Mouse (Mus musculus) limb, embryonic 12.5 days (tissue): ENCODE results near the gene Acp7. TPM values are rescaled to one million over a fixed set of nuclear protein-coding genes. Genes with fewer than 3 reads are reported as not detected.
A peak's percentile ranks its signal among the peaks of the same experiment; 100 is the strongest.

Source experiments
- ATAC-seq: fragments of 200-750 bp; cut with Nextera tagmentation; 2 replicates; pipeline ENCODE4 v1.8.0; 2017; ENCODE audit warnings: low read depth, moderate TSS enrichment; ENCODE audit not compliant: insufficient number of reproducible peaks, insufficient read depth, low FRiP score, low TSS enrichment
- H3K27ac ChIP-seq: fragments of 300-500 bp; sonication (generic); 2 replicates; pipeline ENCODE4 v1.5.1; 2016; ENCODE audit warnings: mild to moderate bottlenecking, moderate library complexity
- H3K27me3 ChIP-seq: fragments of 300-500 bp; sonication (generic); 2 replicates; pipeline ENCODE4 v1.6.1; 2016; ENCODE audit warnings: mild to moderate bottlenecking, moderate library complexity
- H3K36me3 ChIP-seq: fragments of 300-500 bp; sonication (generic); 2 replicates; pipeline ENCODE4 v1.6.1; 2016; ENCODE audit warnings: mild to moderate bottlenecking, moderate library complexity
- H3K4me1 ChIP-seq: fragments of 300-500 bp; sonication (generic); replicated peaks from 2 replicates; pipeline ENCODE4 v1.6.1; 2016
- H3K4me2 ChIP-seq: fragments of 300-500 bp; sonication (generic); 2 replicates; pipeline ENCODE4 v1.6.1; 2016; ENCODE audit warnings: mild to moderate bottlenecking, moderate library complexity
- H3K4me3 ChIP-seq: fragments of 300-500 bp; sonication (generic); replicated peaks from 2 replicates; pipeline ENCODE4 v1.5.1; 2016; ENCODE audit warnings: mild to moderate bottlenecking
- H3K9ac ChIP-seq: fragments of 300-500 bp; sonication (generic); replicated peaks from 2 replicates; pipeline ENCODE4 v1.6.1; 2016; ENCODE audit warnings: mild to moderate bottlenecking, moderate library complexity
- H3K9me3 ChIP-seq: fragments of 300-500 bp; sonication (generic); 2 replicates; pipeline ENCODE4 v1.6.1; 2016; ENCODE audit warnings: mild to moderate bottlenecking, moderate library complexity
- WGBS: fragments of 180-500 bp; shearing (Covaris S2); methylation state at CpG from one replicate; pipeline ENCODE4 v1.1.7; 2016; 5-methylcytosine and 5-hydroxymethylcytosine counted together
- polyA plus RNA-seq: library from polyadenylated mRNA; unstranded; fragments of >200 nt; fragmentation: Nextera tagmentation; extraction: Ambion mirVana; gene quantifications from 2 replicates; pipeline ENCODE4 v1.2.1, GENCODE M21; 2016

The Acp7 gene
- polyA plus RNA-seq, 1 experiment from 2014 or later = not detected

GRCm38 (mm10) chr7:28586663-28587411 is 44.3 kb downstream of the Acp7 start:
- ATAC-seq = 0 out of 2 replicates have a peak, but pooled peaks have one; percentile 8
- Histone ChIP-seq H3K36me3 (peaks cover 3% of the 10 kb centered on the region), H3K9me3 (no peaks in the 10 kb centered on the region), H3K4me3 (no peak overlapping the region), H3K4me2 (no peak overlapping the region; the same call in 1 of the 2 replicates), H3K9ac (no peak overlapping the region; the same call in 1 of the 2 replicates), H3K27ac (peak overlapping the region; percentile 73), H3K27me3 (no peaks in the 10 kb centered on the region), H3K4me1 (peaks cover 62% of the 10 kb centered on the region)
- 55% methylated on average over 6 of the region's 6 CpGs for WGBS

- Histone ChIP-seq H3K4me2 (no peak overlapping the region), H3K9ac (no peak overlapping the region), H3K27me3 (no peaks in the 10 kb centered on the region), H3K9me3 (no peaks in the 10 kb centered on the region), H3K4me1 (peaks cover 58% of the 10 kb centered on the region), H3K27ac (no peak overlapping the region), H3K4me3 (no peak overlapping the region), H3K36me3 (no peaks in the 10 kb centered on the region; the same call in 1 of the 2 replicates)
- no peak for ATAC-seq
- WGBS = 78% methylated on average over 6 of the region's 6 CpGs
These were observed 46.1 kb downstream of the Acp7 start for GRCm38 (mm10) chr7:28585001-28585400.

- Histone ChIP-seq H3K36me3 (no peaks in the 10 kb centered on the region; the same call in 1 of the 2 replicates), H3K4me1 (peaks cover 57% of the 10 kb centered on the region), H3K4me2 (no peak overlapping the region), H3K9ac (no peak overlapping the region), H3K27ac (no peak overlapping the region), H3K27me3 (no peaks in the 10 kb centered on the region), H3K4me3 (no peak overlapping the region), H3K9me3 (no peaks in the 10 kb centered on the region)
- 61% methylated on average over 4 of the region's 4 CpGs for WGBS
- ATAC-seq = no peak
These were observed 46.7 kb downstream of the Acp7 start for GRCm38 (mm10) chr7:28584468-28584867.

- Histone ChIP-seq H3K36me3 (peaks cover 5% of the 10 kb centered on the region; the same call in 1 of the 2 replicates), H3K4me1 (peaks cover 57% of the 10 kb centered on the region), H3K27me3 (no peaks in the 10 kb centered on the region), H3K4me2 (no peak overlapping the region), H3K9ac (no peak overlapping the region), H3K27ac (no peak overlapping the region), H3K4me3 (no peak overlapping the region), H3K9me3 (no peaks in the 10 kb centered on the region)
- ATAC-seq = no peak
- WGBS = 71% methylated on average over 8 of the region's 8 CpGs
These were observed 47.4 kb downstream of the Acp7 start for GRCm38 (mm10) chr7:28583570-28584344.

GRCm38 (mm10) chr7:28582841-28583240 is 48.3 kb downstream of the Acp7 start:
- no peak overlapping the region for H3K4me2 ChIP-seq
- H3K27ac ChIP-seq = no peak overlapping the region
- 88% methylated on average over 11 of the region's 11 CpGs for WGBS
- peaks cover 56% of the 10 kb centered on the region for H3K4me1 ChIP-seq
- H3K27me3 ChIP-seq = no peaks in the 10 kb centered on the region
- H3K9ac ChIP-seq = no peak overlapping the region
- ATAC-seq = no peak
- no peak overlapping the region for H3K4me3 ChIP-seq
- H3K9me3 ChIP-seq = no peaks in the 10 kb centered on the region
- H3K36me3 ChIP-seq = peaks cover 6% of the 10 kb centered on the region; the same call in 1 of the 2 replicates

- ATAC-seq = no peak
- WGBS = 79% methylated on average over 4 of the region's 4 CpGs
- Histone ChIP-seq H3K36me3 (peaks cover 6% of the 10 kb centered on the region; the same call in 1 of the 2 replicates), H3K4me2 (no peak overlapping the region), H3K9ac (no peak overlapping the region), H3K4me3 (no peak overlapping the region), H3K27me3 (no peaks in the 10 kb centered on the region), H3K27ac (no peak overlapping the region), H3K4me1 (peaks cover 56% of the 10 kb centered on the region), H3K9me3 (no peaks in the 10 kb centered on the region)
These were observed 49.4 kb downstream of the Acp7 start for GRCm38 (mm10) chr7:28581721-28582120.

- WGBS = 79% methylated on average over 5 of the region's 5 CpGs
- Histone ChIP-seq H3K36me3 (peaks cover 6% of the 10 kb centered on the region; the same call in 1 of the 2 replicates), H3K4me1 (peaks cover 56% of the 10 kb centered on the region), H3K9ac (no peak overlapping the region), H3K4me3 (no peak overlapping the region), H3K27ac (no peak overlapping the region), H3K9me3 (no peaks in the 10 kb centered on the region), H3K27me3 (no peaks in the 10 kb centered on the region), H3K4me2 (no peak overlapping the region)
- ATAC-seq = no peak
These were observed 51.3 kb downstream of the Acp7 start for GRCm38 (mm10) chr7:28579826-28580225.

- H3K4me1 ChIP-seq = peaks cover 46% of the 10 kb centered on the region
- no peak overlapping the region for H3K4me2 ChIP-seq
- ATAC-seq = no peak
These were observed 52.5 kb downstream of the Acp7 start for GRCm38 (mm10) chr7:28578543-28579053.

GRCm38 (mm10) chr7:28577826-28578542 is 53.1 kb downstream of the Acp7 start:
- Histone ChIP-seq H3K27me3 (no peaks in the 10 kb centered on the region), H3K4me2 (no peak overlapping the region), H3K9me3 (no peaks in the 10 kb centered on the region), H3K36me3 (peaks cover 6% of the 10 kb centered on the region; the same call in 1 of the 2 replicates), H3K4me1 (peaks cover 42% of the 10 kb centered on the region), H3K9ac (no peak overlapping the region), H3K4me3 (no peak overlapping the region), H3K27ac (peak overlapping the region; percentile 59)
- WGBS = 76% methylated on average over 9 of the region's 9 CpGs
- ATAC-seq = no peak

More at GRCm38 (mm10) chr7:28578543-28579053, 52.5 kb downstream of the Acp7 start:
- no peaks in the 10 kb centered on the region for H3K9me3 ChIP-seq
- 72% methylated on average over 5 of the region's 5 CpGs for WGBS
- H3K4me3 ChIP-seq = no peak overlapping the region
- no peaks in the 10 kb centered on the region for H3K27me3 ChIP-seq
- H3K27ac ChIP-seq = peak overlapping the region; percentile 41; the same call in 1 of the 2 replicates
- no peak overlapping the region for H3K9ac ChIP-seq
- peaks cover 6% of the 10 kb centered on the region; the same call in 1 of the 2 replicates for H3K36me3 ChIP-seq

- no peak for ATAC-seq
- 73% methylated on average over 5 of the region's 5 CpGs for WGBS
- H3K9ac ChIP-seq = no peak overlapping the region; the same call in 1 of the 2 replicates
These were observed 54.7 kb downstream of the Acp7 start for GRCm38 (mm10) chr7:28576271-28576914.

More at GRCm38 (mm10) chr7:28576271-28576914, 54.7 kb downstream of the Acp7 start:
- Histone ChIP-seq H3K9me3 (no peaks in the 10 kb centered on the region), H3K27ac (peak overlapping the region; percentile 59; the same call in 1 of the 2 replicates), H3K27me3 (no peaks in the 10 kb centered on the region), H3K4me2 (no peak overlapping the region), H3K4me3 (no peak overlapping the region), H3K4me1 (peaks cover 49% of the 10 kb centered on the region), H3K36me3 (0 out of 2 replicates have a peak, but pooled peaks cover 6% of the 10 kb centered on the region)
